In the genomic region with DNA sequence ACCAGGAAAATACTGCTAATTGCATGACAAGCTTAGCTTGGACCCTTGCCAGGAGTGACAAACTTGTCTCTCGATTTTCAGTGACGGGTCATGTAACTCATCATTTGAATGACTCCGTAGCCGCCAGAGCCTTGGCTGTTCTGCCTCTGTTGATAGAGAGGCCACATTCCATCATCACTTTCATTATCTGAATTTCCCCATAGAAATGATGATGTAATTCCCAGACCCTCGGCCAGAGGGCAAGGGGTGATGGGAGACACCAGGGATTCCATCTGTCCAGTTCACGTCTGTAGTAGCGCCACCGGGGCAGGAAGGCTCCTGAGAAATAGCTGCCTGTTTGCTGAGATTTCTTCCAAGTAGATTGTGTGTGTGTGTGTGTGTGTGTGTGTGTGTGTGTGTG, we compare ENCODE assay signal across 16 mouse cellular contexts. TPM values are rescaled to one million over a fixed set of nuclear protein-coding genes. Genes with fewer than 3 reads are reported as not detected.
DNase-seq lines count a peak whose midpoint lies in the region; ATAC-seq lines count a peak whose summit lies in the region.
"Had no signal": no experiment of that assay in that cellular context is flagged by ENCODE, and none has a peak within 500 bp of the region (broad histone marks: within the 10 kb centered on the region; RNA-seq: fewer than 3 reads in every experiment).

No protein-coding gene starts in this region.

- no peaks in the 10 kb centered on the region for H3K27me3 ChIP-seq in heart, embryonic 13.5 days (replicated peaks)
- H3K27me3 ChIP-seq: CH12.LX; forebrain, embryonic 13.5 days; midbrain, embryonic 15.5 days had no signal

- peaks cover 75% of the 10 kb centered on the region for H3K4me1 ChIP-seq in heart, embryonic 13.5 days

- intact Hi-C loops in gastrocnemius, postnatal 36 days (cut with DNase I) = no loop called here

- peak overlapping the region; percentile 22; the same call in 1 of the 2 replicates for H3K4me2 ChIP-seq in heart, embryonic 13.5 days
- H3K4me2 ChIP-seq: forebrain, embryonic 13.5 days; midbrain, embryonic 15.5 days had no signal

- 14% methylated on average over 8 of the region's 8 CpGs for WGBS in heart, embryonic 13.5 days

- H3K27ac ChIP-seq in heart, embryonic 13.5 days (replicated peaks) = peak overlapping the region; percentile 77
- H3K27ac ChIP-seq: forebrain, embryonic 13.5 days; gastrocnemius, adult 2 months; midbrain, embryonic 15.5 days had no signal

- H3K36me3 ChIP-seq in heart, embryonic 13.5 days = peaks cover 21% of the 10 kb centered on the region
- H3K36me3 ChIP-seq: midbrain, embryonic 15.5 days had no signal

- DNase-seq in adrenal gland, adult 2 months = peak; percentile 40
- no peak for DNase-seq in adrenal gland, adult 18-20 months (ENCODE audit: low spot score in 2 of 2)
- peak; percentile 36 for DNase-seq in kidney, postnatal 14 days
- no peak for DNase-seq in kidney, postnatal 36 days
- DNase-seq in lung, postnatal 4 days = peak; percentile 35 to 67
- no peak for DNase-seq in gastrocnemius, postnatal 36 days
- DNase-seq in urinary bladder, postnatal 36 days (ENCODE audit: low spot score in 2 of 2) = no peak
- DNase-seq: cerebellum, adult 11-12 months; gastrocnemius, adult 2 months; kidney, adult 11 months; liver, postnatal 0 days; thymus, postnatal 25 days had no signal

- no peak overlapping the region for H3K4me3 ChIP-seq in heart, embryonic 13.5 days
- H3K4me3 ChIP-seq: forebrain, embryonic 13.5 days; gastrocnemius, adult 2 months; midbrain, embryonic 15.5 days had no signal

- no peaks in the 10 kb centered on the region for H3K9me3 ChIP-seq in heart, embryonic 13.5 days
- H3K9me3 ChIP-seq: forebrain, embryonic 13.5 days; midbrain, embryonic 15.5 days had no signal

- no peak overlapping the region for H3K9ac ChIP-seq in heart, embryonic 13.5 days
- H3K9ac ChIP-seq: forebrain, embryonic 13.5 days; liver, postnatal 0 days; midbrain, embryonic 15.5 days had no signal

- no peak; the same call in 1 of the 2 replicates for ATAC-seq in heart, embryonic 13.5 days (ENCODE audit: extremely low read depth, insufficient number of reproducible peaks, low FRiP score, low TSS enrichment)
- ATAC-seq: forebrain, embryonic 13.5 days; liver, postnatal 0 days; midbrain, embryonic 15.5 days had no signal

RNA-seq across cellular contexts. Expression of gene Synm, which starts 40.7 kb away (rescaled TPM):
- total RNA-seq in adrenal gland, adult 2 months (2021) = 10 to 100 TPM in 1 of 2 experiments, 1 to 10 TPM in 1; 8.2 to 17.8 TPM
- polyA plus RNA-seq in adrenal gland, adult 2 months (2012; rRNA removed) = 3.6 and 5.1 TPM in 2 replicates
- total RNA-seq in adrenal gland, adult 18-20 months (2021) = 10 to 100 TPM; 10.6 to 16.3 TPM
- 2.8 and 3.4 TPM in 2 replicates for polyA plus RNA-seq in heart, embryonic 13.5 days (2015; fragmentation: Nextera tagmentation; extraction: Ambion mirVana)
- 100 to 1,000 TPM; 254 to 276 TPM for total RNA-seq in gastrocnemius, postnatal 36 days (2021)
- total RNA-seq: CH12.LX had no signal

Comparison
In these comparisons a context has a peak if more than half of its experiments do, and no peak if none do; other contexts are left out.
1. DNase-seq: peak in adrenal gland, adult 2 months (single experiment), kidney, postnatal 14 days (single experiment) and lung, postnatal 4 days (2 of 2); none in adrenal gland, adult 18-20 months (0 of 2), kidney, postnatal 36 days (0 of 2), gastrocnemius, postnatal 36 days (0 of 2) and urinary bladder, postnatal 36 days (0 of 2).
2. RNA of gene Synm, which starts 40.7 kb away (total RNA-seq): 254 to 276 TPM in gastrocnemius, postnatal 36 days; 8.2 to 17.8 TPM in adrenal gland, adult 2 months and 10.6 to 16.3 TPM in adrenal gland, adult 18-20 months; every median in the first group is over 10 times any median in the second.